Mouse (Mus musculus) heart, embryonic 13.5 days (tissue): ENCODE measurements around the gene B3galt1. TPM values are rescaled to one million over a fixed set of nuclear protein-coding genes. Genes with fewer than 3 reads are reported as not detected.

Source experiments
- ATAC-seq: fragments of 200-750 bp; cut with Nextera tagmentation; 2 replicates; pipeline ENCODE4 v1.8.0; 2017; ENCODE audit warnings: moderate TSS enrichment; ENCODE audit not compliant: insufficient number of reproducible peaks, low FRiP score, low TSS enrichment; ENCODE audit errors: extremely low read depth
- H3K27ac ChIP-seq: fragments of 300-500 bp; sonication (generic); replicated peaks from 2 replicates; pipeline ENCODE4 v1.5.1; 2015; ENCODE audit warnings: moderate library complexity, mild to moderate bottlenecking, inconsistent platforms
- H3K27me3 ChIP-seq: fragments of 300-500 bp; sonication (generic); replicated peaks from 2 replicates; pipeline ENCODE4 v1.6.1; 2015; ENCODE audit warnings: mild to moderate bottlenecking, inconsistent platforms
- H3K36me3 ChIP-seq: fragments of 300-500 bp; sonication (generic); 2 replicates; pipeline ENCODE4 v1.6.1; 2015; ENCODE audit warnings: mild to moderate bottlenecking, inconsistent platforms
- H3K4me1 ChIP-seq: fragments of 300-500 bp; sonication (generic); 2 replicates; pipeline ENCODE4 v1.6.1; 2015; ENCODE audit warnings: inconsistent platforms
- H3K4me2 ChIP-seq: fragments of 300-500 bp; sonication (generic); 2 replicates; pipeline ENCODE4 v1.6.1; 2015; ENCODE audit warnings: inconsistent platforms, mild to moderate bottlenecking, moderate library complexity
- H3K4me3 ChIP-seq: fragments of 300-500 bp; sonication (generic); 2 replicates; pipeline ENCODE4 v1.5.1; 2015; ENCODE audit warnings: moderate library complexity, mild to moderate bottlenecking, inconsistent platforms
- H3K9ac ChIP-seq: fragments of 300-500 bp; sonication (generic); 2 replicates; pipeline ENCODE4 v1.6.1; 2015; ENCODE audit warnings: inconsistent platforms, mild to moderate bottlenecking, moderate library complexity
- H3K9me3 ChIP-seq: fragments of 300-500 bp; sonication (generic); 2 replicates; pipeline ENCODE4 v1.6.1; 2016; ENCODE audit warnings: inconsistent platforms
- WGBS: fragments of 180-500 bp; shearing (Covaris S2); methylation state at CpG from one replicate; pipeline ENCODE4 v1.1.7; 2015; ENCODE audit warnings: mixed read lengths; 5-methylcytosine and 5-hydroxymethylcytosine counted together
- polyA plus RNA-seq: library from polyadenylated mRNA; unstranded; fragments of >200 nt; fragmentation: Nextera tagmentation; extraction: Ambion mirVana; gene quantifications from 2 replicates; pipeline ENCODE4 v1.2.1, GENCODE M21; 2015

The B3galt1 gene
- polyA plus RNA-seq, 1 experiment from 2014 or later: 6.0 TPM

GRCm38 (mm10) chr2:68079426-68080360, 514.0 kb downstream of the B3galt1 start:
- H3K36me3 ChIP-seq: no peaks in the 10 kb centered on the region
- whole genome bisulfite sequencing: 79% methylated on average over 5 of the region's 5 CpGs
- H3K27ac ChIP-seq: no peak overlapping the region
- no peaks in the 10 kb centered on the region for H3K9me3 ChIP-seq
- no peaks in the 10 kb centered on the region for H3K27me3 ChIP-seq
- no peak overlapping the region for H3K4me3 ChIP-seq
- H3K4me1 ChIP-seq: no peaks in the 10 kb centered on the region
- H3K4me2 ChIP-seq: no peak overlapping the region
- H3K9ac ChIP-seq: no peak overlapping the region
- ATAC-seq: no peak

GRCm38 (mm10) chr2:68080872-68081280, 515.2 kb downstream of the B3galt1 start:
- no peaks in the 10 kb centered on the region for H3K36me3 ChIP-seq
- no peak for ATAC-seq

GRCm38 (mm10) chr2:68084483-68084882, 518.8 kb downstream of the B3galt1 start:
- WGBS: 67% methylated on average over 1 of the region's 1 CpGs
- no peak overlapping the region for H3K4me3 ChIP-seq

More at GRCm38 (mm10) chr2:68080872-68081280, 515.2 kb downstream of the B3galt1 start:
- no peaks in the 10 kb centered on the region for H3K27me3 ChIP-seq
- H3K27ac ChIP-seq: no peak overlapping the region
- no peaks in the 10 kb centered on the region for H3K9me3 ChIP-seq
- H3K4me2 ChIP-seq: no peak overlapping the region
- no peak overlapping the region for H3K4me3 ChIP-seq
- H3K4me1 ChIP-seq: no peaks in the 10 kb centered on the region
- no peak overlapping the region for H3K9ac ChIP-seq

GRCm38 (mm10) chr2:68086101-68086500, 520.4 kb downstream of the B3galt1 start:
- H3K36me3 ChIP-seq: no peaks in the 10 kb centered on the region
- no peak overlapping the region for H3K27ac ChIP-seq
- WGBS: 56% methylated on average over 4 of the region's 4 CpGs
- H3K9ac ChIP-seq: no peak overlapping the region
- no peak for ATAC-seq
- no peak overlapping the region for H3K4me2 ChIP-seq
- H3K4me3 ChIP-seq: no peak overlapping the region
- H3K4me1 ChIP-seq: no peaks in the 10 kb centered on the region
- no peaks in the 10 kb centered on the region for H3K27me3 ChIP-seq
- H3K9me3 ChIP-seq: no peaks in the 10 kb centered on the region

More at GRCm38 (mm10) chr2:68084483-68084882, 518.8 kb downstream of the B3galt1 start:
- H3K27ac ChIP-seq: no peak overlapping the region
- ATAC-seq: no peak
- no peaks in the 10 kb centered on the region for H3K9me3 ChIP-seq
- H3K4me1 ChIP-seq: no peaks in the 10 kb centered on the region
- no peaks in the 10 kb centered on the region for H3K36me3 ChIP-seq
- no peak overlapping the region for H3K4me2 ChIP-seq
- no peaks in the 10 kb centered on the region for H3K27me3 ChIP-seq
- no peak overlapping the region for H3K9ac ChIP-seq

DNA sequence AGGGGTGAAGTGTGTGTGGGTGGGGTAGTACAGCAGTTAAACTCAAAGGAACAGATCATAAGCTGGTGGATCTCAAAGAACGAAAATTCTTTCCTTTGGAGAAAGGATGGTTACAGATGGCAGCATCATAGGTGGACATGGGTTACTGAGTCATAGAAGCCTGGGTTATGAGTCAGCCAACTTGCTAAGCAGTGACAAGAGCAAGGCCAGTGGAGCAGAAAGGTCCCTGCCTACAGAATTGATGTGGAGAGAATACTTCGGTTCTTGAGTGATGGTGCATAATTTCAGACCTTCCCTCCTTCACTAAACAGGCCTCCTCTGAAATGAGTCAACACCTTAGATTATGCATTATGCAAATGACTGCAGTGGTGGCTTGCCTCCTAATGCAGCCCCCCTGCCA, 525.9 kb downstream of the B3galt1 start:
- Histone ChIP-seq H3K4me1 (no peaks in the 10 kb centered on the region), H3K4me3 (no peak overlapping the region), H3K27ac (no peak overlapping the region), H3K9me3 (no peaks in the 10 kb centered on the region), H3K27me3 (no peaks in the 10 kb centered on the region), H3K9ac (no peak overlapping the region), H3K4me2 (no peak overlapping the region), H3K36me3 (no peaks in the 10 kb centered on the region)
- no peak for ATAC-seq
- 81% methylated on average over 2 of the region's 2 CpGs for WGBS

- no peaks in the 10 kb centered on the region for H3K9me3 ChIP-seq
- no peak overlapping the region for H3K4me3 ChIP-seq
- no peak overlapping the region for H3K4me2 ChIP-seq
- no peaks in the 10 kb centered on the region for H3K4me1 ChIP-seq
- H3K9ac ChIP-seq: no peak overlapping the region
- no peaks in the 10 kb centered on the region for H3K27me3 ChIP-seq
- no peak for ATAC-seq
- no peaks in the 10 kb centered on the region for H3K36me3 ChIP-seq
- WGBS: 62% methylated on average over 4 of the region's 4 CpGs
- no peak overlapping the region for H3K27ac ChIP-seq
Measured at GRCm38 (mm10) chr2:68104641-68105040, 539.0 kb downstream of the B3galt1 start.

GRCm38 (mm10) chr2:68118076-68118475, 552.4 kb downstream of the B3galt1 start:
- no peak overlapping the region for H3K4me2 ChIP-seq
- no peaks in the 10 kb centered on the region for H3K4me1 ChIP-seq
- H3K36me3 ChIP-seq: no peaks in the 10 kb centered on the region
- 57% methylated on average over 8 of the region's 8 CpGs for WGBS
- H3K9ac ChIP-seq: no peak overlapping the region
- no peak overlapping the region for H3K27ac ChIP-seq
- H3K4me3 ChIP-seq: no peak overlapping the region
- H3K27me3 ChIP-seq: no peaks in the 10 kb centered on the region
- H3K9me3 ChIP-seq: no peaks in the 10 kb centered on the region
- ATAC-seq: no peak

GRCm38 (mm10) chr2:68124751-68125150, 559.1 kb downstream of the B3galt1 start:
- Histone ChIP-seq H3K27ac (no peak overlapping the region), H3K9ac (no peak overlapping the region), H3K27me3 (no peaks in the 10 kb centered on the region), H3K4me1 (no peaks in the 10 kb centered on the region), H3K36me3 (no peaks in the 10 kb centered on the region), H3K4me3 (no peak overlapping the region), H3K4me2 (no peak overlapping the region), H3K9me3 (no peaks in the 10 kb centered on the region)
- no peak for ATAC-seq
- 55% methylated on average over 6 of the region's 6 CpGs for WGBS

DNA sequence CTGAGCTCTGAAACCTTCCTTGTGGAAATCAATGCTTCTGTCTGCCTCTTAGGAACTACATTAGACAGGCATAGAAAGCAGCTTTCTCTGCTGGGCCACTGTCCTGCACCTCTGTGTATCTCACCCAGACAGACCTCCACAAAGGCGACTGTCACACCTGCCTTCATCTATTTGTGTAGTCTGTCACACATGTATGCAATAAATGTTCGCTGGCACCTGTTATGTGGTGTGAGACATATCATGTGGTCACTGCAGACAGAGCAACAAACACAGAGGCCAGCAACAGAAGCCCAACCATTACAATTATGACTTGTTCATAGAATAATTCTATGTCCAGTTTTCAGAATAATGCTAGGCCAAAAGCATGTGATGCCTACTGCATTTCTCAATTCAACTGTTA, 575.4 kb downstream of the B3galt1 start:
- H3K27ac ChIP-seq: no peak overlapping the region
- no peaks in the 10 kb centered on the region for H3K27me3 ChIP-seq
- H3K9me3 ChIP-seq: peaks cover 7% of the 10 kb centered on the region
- H3K4me3 ChIP-seq: no peak overlapping the region
- H3K36me3 ChIP-seq: no peaks in the 10 kb centered on the region
- WGBS: 69% methylated on average over 2 of the region's 2 CpGs
- no peak for ATAC-seq
- H3K9ac ChIP-seq: no peak overlapping the region
- H3K4me1 ChIP-seq: no peaks in the 10 kb centered on the region
- no peak overlapping the region for H3K4me2 ChIP-seq

- Histone ChIP-seq H3K9ac (no peak overlapping the region), H3K4me1 (no peaks in the 10 kb centered on the region), H3K36me3 (no peaks in the 10 kb centered on the region), H3K9me3 (peaks cover 7% of the 10 kb centered on the region), H3K27me3 (no peaks in the 10 kb centered on the region), H3K27ac (no peak overlapping the region), H3K4me3 (no peak overlapping the region), H3K4me2 (no peak overlapping the region)
- WGBS: 83% methylated on average over 2 of the region's 2 CpGs
- no peak for ATAC-seq
Measured at GRCm38 (mm10) chr2:68143292-68143691, 577.6 kb downstream of the B3galt1 start.

DNA sequence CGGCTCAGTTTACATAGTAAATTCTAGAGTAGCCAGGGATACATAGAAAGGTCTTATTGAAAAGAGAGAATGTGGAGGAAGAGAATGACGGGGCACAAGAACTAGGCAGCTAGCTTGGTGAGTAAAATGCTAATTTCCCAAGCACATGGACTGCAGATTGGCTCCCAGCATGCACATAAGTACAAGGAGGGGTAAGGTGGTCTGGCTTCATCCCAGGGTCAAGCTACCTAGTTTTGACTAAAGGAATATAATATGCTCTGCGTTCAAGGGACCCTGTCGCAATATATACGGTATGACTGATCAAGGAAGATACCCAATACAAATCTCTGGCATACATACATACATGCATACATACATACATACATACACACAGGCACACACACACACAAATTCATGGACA, 594.1 kb downstream of the B3galt1 start:
- no peak overlapping the region for H3K4me3 ChIP-seq
- H3K27me3 ChIP-seq: no peaks in the 10 kb centered on the region
- H3K4me2 ChIP-seq: no peak overlapping the region
- ATAC-seq: no peak
- WGBS: 83% methylated on average over 5 of the region's 5 CpGs
- H3K27ac ChIP-seq: no peak overlapping the region
- no peaks in the 10 kb centered on the region for H3K9me3 ChIP-seq
- H3K4me1 ChIP-seq: no peaks in the 10 kb centered on the region
- no peaks in the 10 kb centered on the region for H3K36me3 ChIP-seq
- no peak overlapping the region for H3K9ac ChIP-seq

- Histone ChIP-seq H3K4me2 (no peak overlapping the region), H3K4me3 (no peak overlapping the region), H3K27ac (no peak overlapping the region), H3K9ac (no peak overlapping the region), H3K36me3 (no peaks in the 10 kb centered on the region), H3K4me1 (no peaks in the 10 kb centered on the region), H3K27me3 (no peaks in the 10 kb centered on the region), H3K9me3 (no peaks in the 10 kb centered on the region)
- WGBS: 79% methylated on average over 2 of the region's 2 CpGs
- ATAC-seq: no peak
Measured at GRCm38 (mm10) chr2:68160566-68160965, 594.9 kb downstream of the B3galt1 start.
